Mouse (Mus musculus) liver, adult 2 months (tissue): Measurements from ENCODE around the gene Fbxo44.

Experiments
- CTCF ChIP-seq: fragments of 200-500 bp; IDR thresholded peaks from 2 replicates; pipeline ENCODE4 v1.5.1; 2011; ENCODE audit warnings: low read depth, low read length, control low read depth
- POLR2A ChIP-seq: fragments of 200-500 bp; IDR thresholded peaks from 2 replicates; pipeline ENCODE4 v1.6.1; 2011; ENCODE audit warnings: low read length, control low read depth; ENCODE audit not compliant: insufficient read depth; ENCODE audit errors: extremely low read depth

DNA sequence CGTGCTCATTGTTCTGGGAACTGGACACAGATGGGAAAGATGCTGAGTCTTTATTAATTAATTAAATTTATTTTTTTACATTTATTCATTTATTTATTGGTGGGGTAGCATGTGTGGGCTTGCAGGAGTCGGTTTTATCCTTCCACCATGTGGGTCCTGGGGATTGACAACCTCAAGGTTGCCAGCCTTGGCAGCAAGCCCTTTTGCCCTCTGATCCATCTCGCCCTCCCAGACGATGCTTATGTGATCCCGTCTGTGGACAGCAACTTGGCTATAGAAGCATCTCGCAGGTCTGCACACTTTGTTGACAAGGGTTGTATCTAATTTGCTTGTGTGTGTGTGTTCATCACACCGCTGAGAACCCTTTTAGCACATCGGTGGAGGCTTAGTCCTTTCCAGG lies 22.8 kb downstream of the Fbxo44 start:
- no peak for TF ChIP-seq CTCF
- no peak for TF ChIP-seq POLR2A
